Mouse (Mus musculus): ENCODE results near the gene Kcnj12. TPM values are rescaled to one million over a fixed set of nuclear protein-coding genes. Genes with fewer than 3 reads are reported as not detected.

The Kcnj12 gene
- polyA plus RNA-seq (2014; fragmentation: Nextera tagmentation; extraction: Ambion mirVana), result not detected in 2 replicates

DNA sequence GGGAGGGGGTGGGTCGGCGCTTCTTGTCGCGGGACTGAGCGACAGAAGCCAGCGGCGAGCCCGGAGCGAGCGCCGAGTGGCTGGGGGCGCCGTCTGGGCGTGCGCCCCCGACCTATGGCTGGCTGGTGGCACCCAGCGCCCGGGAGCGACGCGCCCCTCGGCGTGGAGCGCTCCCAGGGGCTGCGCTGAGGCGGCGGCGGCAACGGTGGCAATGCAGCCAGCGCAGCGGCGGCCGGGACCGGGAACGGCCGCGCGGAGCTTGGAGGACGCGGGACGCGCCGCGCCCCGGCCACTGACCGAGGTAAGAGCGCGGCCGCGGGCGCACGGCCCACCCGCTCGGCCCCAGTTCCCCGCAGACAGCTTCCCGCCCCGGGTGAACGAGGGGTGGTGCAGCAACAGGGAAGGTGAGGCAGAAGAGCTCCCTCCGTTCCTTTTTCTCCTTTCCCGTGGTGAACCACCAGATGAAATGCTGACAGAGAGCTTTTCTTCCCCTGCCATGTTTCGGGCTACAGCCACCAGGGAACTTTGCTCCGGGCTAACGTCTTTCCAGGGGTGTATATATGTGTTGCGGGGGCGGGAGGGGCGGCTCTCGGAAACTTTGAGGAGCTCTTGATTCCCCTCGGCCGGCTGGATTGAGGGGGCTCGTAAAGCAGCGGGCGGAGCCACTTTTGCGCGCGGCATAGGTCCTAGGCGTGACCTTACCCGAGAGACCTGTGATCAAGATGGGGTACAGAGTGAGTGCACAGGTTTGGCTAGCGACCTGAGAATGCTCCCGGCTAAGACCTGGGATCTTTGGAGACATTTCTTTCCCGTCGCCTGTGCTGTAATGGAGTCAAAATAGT lies at the start of gene Kcnj12:
Kcnj12 (plus strand) TSS at position 15 of the 842 bp plus-strand sequence.
- Histone ChIP-seq H3K9me3 (ENCODE audit: control insufficient read depth, low read length) (no peaks in the 10 kb centered on the region), H3K36me3 (ENCODE audit: control insufficient read depth, insufficient read depth, low read length) (no peaks in the 10 kb centered on the region), H3K27me3 (replicated peaks; ENCODE audit: control insufficient read depth, insufficient read depth, low read length) (peaks cover 82% of the 10 kb centered on the region), H3K27ac (ENCODE audit: low read depth, low read length) (no peak within 1 kb of the TSS), H3K4me2 (peak within 1 kb of the TSS; percentile 70), H3K4me3 (ENCODE audit: low read depth, low read length) (peak within 1 kb of the TSS; percentile 46), H3K9ac (ENCODE audit: low read depth, low read length) (no peak within 1 kb of the TSS), H3K4me1 (replicated peaks; ENCODE audit: control insufficient read depth, insufficient read depth, low read length) (no peaks in the 10 kb centered on the region)
- WGBS, result 2% methylated on average over 77 of the region's 81 CpGs
- DNase-seq (ENCODE audit: low spot score) (no peak), ATAC-seq (replicated peaks; ENCODE audit: low FRiP score) (no peak)

DNA sequence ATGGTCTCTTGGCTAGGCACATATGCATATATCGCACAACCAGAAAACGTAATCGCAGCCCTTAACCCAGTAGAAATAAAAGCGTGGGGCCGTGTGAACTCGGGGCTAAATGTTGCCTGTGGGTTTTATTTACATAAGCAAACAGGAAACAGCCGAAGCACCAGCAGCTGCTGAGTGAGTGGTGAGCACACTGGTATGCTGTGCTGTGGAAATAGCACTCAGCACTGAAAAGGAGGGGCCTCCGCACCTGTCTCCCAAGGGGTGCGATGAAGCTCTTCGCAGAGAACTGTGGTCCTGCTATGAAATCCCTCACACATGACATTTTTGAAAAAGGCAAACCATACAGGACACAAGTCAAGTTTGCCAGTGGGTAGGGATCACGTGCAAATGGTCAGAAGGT lies 47.3 kb upstream of the Kcnj12 start:
- DNase-seq (ENCODE audit: low spot score) (no peak), ATAC-seq (replicated peaks; ENCODE audit: low FRiP score) (no peak)
- H3K27ac ChIP-seq (ENCODE audit: low read depth, low read length), result no peak overlapping the region
- no peaks in the 10 kb centered on the region for H3K36me3 ChIP-seq (ENCODE audit: control insufficient read depth, insufficient read depth, low read length)
- no peaks in the 10 kb centered on the region for H3K27me3 ChIP-seq (replicated peaks; ENCODE audit: control insufficient read depth, insufficient read depth, low read length)
- H3K4me2 ChIP-seq, result no peak overlapping the region
- 74% methylated on average over 11 of the region's 11 CpGs for WGBS
- no peak overlapping the region for H3K4me3 ChIP-seq (ENCODE audit: low read depth, low read length)
- H3K9ac ChIP-seq (ENCODE audit: low read depth, low read length), result no peak overlapping the region
- H3K4me1 ChIP-seq (replicated peaks; ENCODE audit: control insufficient read depth, insufficient read depth, low read length), result peaks cover 6% of the 10 kb centered on the region; the same call in 1 of the 2 replicates
- no peaks in the 10 kb centered on the region for H3K9me3 ChIP-seq (ENCODE audit: control insufficient read depth, low read length)

DNA sequence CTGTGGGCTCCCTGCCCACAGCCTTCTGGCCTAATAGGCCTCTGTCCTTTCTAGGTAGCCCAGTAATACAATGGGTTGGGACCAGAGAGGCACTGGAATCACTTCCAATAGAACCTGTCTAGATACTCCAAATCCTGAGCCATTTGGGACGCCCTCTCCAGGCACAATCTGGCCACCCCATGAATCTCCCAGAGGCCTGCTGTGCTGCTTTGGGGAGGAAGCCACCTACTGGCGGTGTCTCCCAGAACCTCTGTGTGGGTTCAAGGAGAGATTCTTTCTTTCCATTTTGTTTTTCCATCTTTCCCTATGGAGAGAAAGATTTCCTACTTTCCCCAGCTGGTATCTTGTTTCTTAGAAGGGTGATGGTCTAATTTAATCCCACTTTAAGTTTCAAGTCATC lies 46.1 kb upstream of the Kcnj12 start:
- Histone ChIP-seq H3K27ac (ENCODE audit: low read depth, low read length) (no peak overlapping the region), H3K4me2 (no peak overlapping the region), H3K36me3 (ENCODE audit: control insufficient read depth, insufficient read depth, low read length) (no peaks in the 10 kb centered on the region), H3K9me3 (ENCODE audit: control insufficient read depth, low read length) (no peaks in the 10 kb centered on the region), H3K4me3 (ENCODE audit: low read depth, low read length) (no peak overlapping the region), H3K4me1 (replicated peaks; ENCODE audit: control insufficient read depth, insufficient read depth, low read length) (peaks cover 6% of the 10 kb centered on the region; the same call in 1 of the 2 replicates), H3K27me3 (replicated peaks; ENCODE audit: control insufficient read depth, insufficient read depth, low read length) (no peaks in the 10 kb centered on the region), H3K9ac (ENCODE audit: low read depth, low read length) (no peak overlapping the region)
- ATAC-seq (replicated peaks; ENCODE audit: low FRiP score) (no peak), DNase-seq (ENCODE audit: low spot score) (no peak)
- WGBS, result 68% methylated on average over 2 of the region's 2 CpGs

DNA sequence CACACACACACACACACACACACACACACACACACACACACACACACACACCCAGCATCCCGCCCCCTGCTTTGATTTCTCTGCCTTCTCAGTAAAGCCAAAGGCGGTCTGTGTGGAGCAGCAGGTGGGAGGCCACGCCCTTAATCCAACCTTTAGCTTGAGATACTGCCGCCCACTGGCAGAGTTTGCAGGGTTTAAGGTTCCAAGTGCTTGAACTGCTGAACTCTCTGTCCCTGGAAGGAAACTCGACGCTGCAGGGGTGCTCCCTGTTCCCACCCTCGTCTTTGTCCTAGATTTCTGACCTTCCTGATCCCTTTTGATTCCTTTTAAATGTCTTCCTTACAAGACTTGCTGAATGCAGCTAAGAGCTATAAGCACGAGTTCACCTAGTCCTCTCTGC lies 45.6 kb upstream of the Kcnj12 start:
- H3K9me3 ChIP-seq (ENCODE audit: control insufficient read depth, low read length), result no peaks in the 10 kb centered on the region
- peaks cover 6% of the 10 kb centered on the region; the same call in 1 of the 2 replicates for H3K4me1 ChIP-seq (replicated peaks; ENCODE audit: control insufficient read depth, insufficient read depth, low read length)
- H3K27me3 ChIP-seq (replicated peaks; ENCODE audit: control insufficient read depth, insufficient read depth, low read length), result no peaks in the 10 kb centered on the region
- H3K9ac ChIP-seq (ENCODE audit: low read depth, low read length), result no peak overlapping the region
- WGBS, result 28% methylated on average over 8 of the region's 8 CpGs
- H3K4me2 ChIP-seq, result no peak overlapping the region
- H3K27ac ChIP-seq (ENCODE audit: low read depth, low read length), result no peak overlapping the region
- no peaks in the 10 kb centered on the region for H3K36me3 ChIP-seq (ENCODE audit: control insufficient read depth, insufficient read depth, low read length)
- DNase-seq (ENCODE audit: low spot score), result no peak
- no peak for ATAC-seq (replicated peaks; ENCODE audit: low FRiP score)
- no peak overlapping the region for H3K4me3 ChIP-seq (ENCODE audit: low read depth, low read length)

DNA sequence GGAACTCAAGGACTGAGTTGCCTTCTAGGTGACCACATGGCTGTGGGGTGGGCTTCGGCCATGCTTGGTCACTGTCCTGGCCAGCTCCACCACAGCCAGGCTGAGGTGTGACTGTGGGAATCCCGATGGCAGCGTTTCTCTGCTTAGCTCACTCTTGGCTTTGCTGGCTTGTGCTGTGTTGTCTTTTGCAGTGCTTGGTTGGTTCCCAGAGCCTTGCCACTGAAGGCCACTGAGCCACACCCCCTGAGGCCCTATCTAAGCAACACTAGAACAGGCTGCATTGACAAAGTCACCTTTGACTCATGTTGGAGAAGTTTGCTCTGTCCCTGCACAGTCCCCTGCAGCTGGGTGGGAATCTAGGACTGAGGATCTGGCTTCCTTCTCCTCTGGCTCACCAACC lies 45.2 kb upstream of the Kcnj12 start:
- Histone ChIP-seq H3K27ac (ENCODE audit: low read depth, low read length) (no peak overlapping the region), H3K36me3 (ENCODE audit: control insufficient read depth, insufficient read depth, low read length) (no peaks in the 10 kb centered on the region), H3K4me3 (ENCODE audit: low read depth, low read length) (no peak overlapping the region), H3K27me3 (replicated peaks; ENCODE audit: control insufficient read depth, insufficient read depth, low read length) (no peaks in the 10 kb centered on the region), H3K9ac (ENCODE audit: low read depth, low read length) (no peak overlapping the region), H3K4me1 (replicated peaks; ENCODE audit: control insufficient read depth, insufficient read depth, low read length) (peaks cover 6% of the 10 kb centered on the region; the same call in 1 of the 2 replicates), H3K4me2 (no peak overlapping the region), H3K9me3 (ENCODE audit: control insufficient read depth, low read length) (no peaks in the 10 kb centered on the region)
- ATAC-seq (replicated peaks; ENCODE audit: low FRiP score) (no peak), DNase-seq (ENCODE audit: low spot score) (no peak)
- 57% methylated on average over 3 of the region's 3 CpGs for WGBS

DNA sequence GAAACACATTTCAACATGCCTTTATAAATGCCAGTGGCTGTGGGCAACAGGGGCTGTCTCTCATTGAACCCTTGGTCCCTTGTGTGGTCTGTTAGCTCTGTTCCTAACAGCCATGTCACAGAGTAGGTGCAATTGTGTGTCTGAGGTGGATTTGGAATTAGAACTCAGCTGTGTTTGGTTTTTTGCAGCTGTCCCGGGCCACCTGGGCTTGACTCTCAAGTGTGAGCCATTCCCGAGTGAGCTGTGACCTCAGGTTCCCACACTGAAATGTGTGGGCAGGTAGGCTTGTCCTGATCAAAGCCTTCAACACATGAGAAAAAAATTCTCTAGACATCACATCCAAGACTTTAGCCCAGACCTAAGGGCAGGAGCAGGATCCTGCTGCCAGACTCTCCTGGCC lies 43.7 kb upstream of the Kcnj12 start:
- WGBS, result 67% methylated on average over 2 of the region's 2 CpGs
- Histone ChIP-seq H3K4me3 (ENCODE audit: low read depth, low read length) (no peak overlapping the region), H3K9ac (ENCODE audit: low read depth, low read length) (no peak overlapping the region), H3K27ac (ENCODE audit: low read depth, low read length) (no peak overlapping the region), H3K4me2 (no peak overlapping the region), H3K4me1 (replicated peaks; ENCODE audit: control insufficient read depth, insufficient read depth, low read length) (peaks cover 6% of the 10 kb centered on the region; the same call in 1 of the 2 replicates), H3K9me3 (ENCODE audit: control insufficient read depth, low read length) (no peaks in the 10 kb centered on the region), H3K36me3 (ENCODE audit: control insufficient read depth, insufficient read depth, low read length) (no peaks in the 10 kb centered on the region), H3K27me3 (replicated peaks; ENCODE audit: control insufficient read depth, insufficient read depth, low read length) (no peaks in the 10 kb centered on the region)
- DNase-seq (ENCODE audit: low spot score) (no peak), ATAC-seq (replicated peaks; ENCODE audit: low FRiP score) (no peak)

DNA sequence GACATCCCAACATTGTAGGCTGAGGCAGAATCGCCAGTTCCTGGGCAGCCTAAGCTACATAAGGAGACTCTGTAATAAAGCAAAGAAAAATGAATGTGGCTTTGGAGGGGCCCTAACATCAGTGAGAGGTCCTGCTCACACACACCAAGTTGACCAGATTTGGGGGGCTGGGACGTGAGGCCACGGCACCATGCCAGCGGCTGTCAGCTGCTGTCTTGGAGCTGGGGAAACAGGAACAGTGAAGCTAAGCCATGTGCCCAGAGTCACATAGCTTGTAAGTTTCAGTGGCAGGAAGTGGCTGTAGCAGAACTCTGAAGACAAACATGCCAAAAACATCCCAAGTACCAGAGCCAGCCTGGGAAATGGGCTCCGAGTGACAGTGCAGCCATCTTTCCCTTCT lies 42.6 kb upstream of the Kcnj12 start:
- Histone ChIP-seq H3K4me2 (no peak overlapping the region), H3K4me1 (replicated peaks; ENCODE audit: control insufficient read depth, insufficient read depth, low read length) (peaks cover 6% of the 10 kb centered on the region; the same call in 1 of the 2 replicates), H3K9me3 (ENCODE audit: control insufficient read depth, low read length) (no peaks in the 10 kb centered on the region), H3K27me3 (replicated peaks; ENCODE audit: control insufficient read depth, insufficient read depth, low read length) (no peaks in the 10 kb centered on the region), H3K36me3 (ENCODE audit: control insufficient read depth, insufficient read depth, low read length) (no peaks in the 10 kb centered on the region), H3K9ac (ENCODE audit: low read depth, low read length) (no peak overlapping the region), H3K27ac (ENCODE audit: low read depth, low read length) (no peak overlapping the region), H3K4me3 (ENCODE audit: low read depth, low read length) (no peak overlapping the region)
- no peak for DNase-seq (ENCODE audit: low spot score)
- ATAC-seq (replicated peaks; ENCODE audit: low FRiP score), result no peak
- 79% methylated on average over 5 of the region's 5 CpGs for WGBS

DNA sequence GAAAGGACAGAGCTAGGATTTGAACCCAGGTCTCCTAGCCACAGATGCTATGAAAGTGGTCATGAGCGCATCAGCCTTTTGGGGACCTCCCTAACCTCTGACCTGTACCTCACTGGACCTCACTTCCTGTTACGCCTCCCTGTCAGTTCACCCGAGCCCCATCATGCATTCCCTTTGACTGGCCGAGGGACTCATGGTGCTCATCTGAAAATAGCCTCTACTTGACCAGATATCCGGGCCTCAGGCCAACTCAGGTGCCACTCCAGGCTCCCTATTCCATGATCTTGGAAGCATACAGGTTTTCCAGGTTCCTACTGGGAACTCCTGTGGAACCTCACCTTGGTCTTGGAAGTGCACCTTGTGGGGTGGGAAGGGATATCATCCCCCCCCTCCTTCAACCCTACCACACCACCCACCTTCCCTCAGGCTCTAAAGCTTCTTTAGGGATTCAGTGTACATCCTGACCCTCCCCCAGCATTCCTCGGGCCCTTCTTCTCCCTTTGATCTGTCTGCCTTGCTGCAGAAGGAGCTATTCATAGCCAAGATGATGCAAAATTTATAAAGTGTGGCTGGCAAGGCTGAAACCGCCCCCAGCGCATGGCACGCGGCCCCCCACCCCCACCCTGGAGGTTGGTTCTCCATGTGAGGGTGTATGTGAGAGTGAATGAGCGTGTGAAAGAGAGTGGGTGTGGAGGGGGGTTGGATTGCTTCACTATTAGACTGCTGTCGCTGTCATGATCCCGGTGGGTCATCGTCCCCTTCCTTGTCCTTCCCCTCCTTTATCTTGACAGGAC lies 40.5 kb upstream of the Kcnj12 start:
- ATAC-seq (replicated peaks; ENCODE audit: low FRiP score) (no peak), DNase-seq (ENCODE audit: low spot score) (no peak)
- Histone ChIP-seq H3K9me3 (ENCODE audit: control insufficient read depth, low read length) (no peaks in the 10 kb centered on the region), H3K4me1 (replicated peaks; ENCODE audit: control insufficient read depth, insufficient read depth, low read length) (peaks cover 4% of the 10 kb centered on the region; the same call in 1 of the 2 replicates), H3K9ac (ENCODE audit: low read depth, low read length) (no peak overlapping the region), H3K4me2 (no peak overlapping the region), H3K36me3 (ENCODE audit: control insufficient read depth, insufficient read depth, low read length) (no peaks in the 10 kb centered on the region), H3K4me3 (ENCODE audit: low read depth, low read length) (no peak overlapping the region), H3K27me3 (replicated peaks; ENCODE audit: control insufficient read depth, insufficient read depth, low read length) (no peaks in the 10 kb centered on the region), H3K27ac (ENCODE audit: low read depth, low read length) (no peak overlapping the region)
- 72% methylated on average over 14 of the region's 14 CpGs for WGBS
